Mouse (Mus musculus) cerebellum, adult (tissue): ENCODE data around the gene Inpp5f.
"Not testable (repeated sequence)": the region's sequence is repeated elsewhere in the genome, so short reads cannot be mapped to it uniquely, and the experiment has no call there.

Experiments
- ATAC-seq: cut with Nextera tagmentation; 2 replicates; pipeline ENCODE4 v1.9.2; 2017; ENCODE audit warnings: mild to moderate bottlenecking, moderate library complexity, mixed read lengths; ENCODE audit not compliant: insufficient number of reproducible peaks, low FRiP score, low TSS enrichment

Gene Inpp5f

DNA sequence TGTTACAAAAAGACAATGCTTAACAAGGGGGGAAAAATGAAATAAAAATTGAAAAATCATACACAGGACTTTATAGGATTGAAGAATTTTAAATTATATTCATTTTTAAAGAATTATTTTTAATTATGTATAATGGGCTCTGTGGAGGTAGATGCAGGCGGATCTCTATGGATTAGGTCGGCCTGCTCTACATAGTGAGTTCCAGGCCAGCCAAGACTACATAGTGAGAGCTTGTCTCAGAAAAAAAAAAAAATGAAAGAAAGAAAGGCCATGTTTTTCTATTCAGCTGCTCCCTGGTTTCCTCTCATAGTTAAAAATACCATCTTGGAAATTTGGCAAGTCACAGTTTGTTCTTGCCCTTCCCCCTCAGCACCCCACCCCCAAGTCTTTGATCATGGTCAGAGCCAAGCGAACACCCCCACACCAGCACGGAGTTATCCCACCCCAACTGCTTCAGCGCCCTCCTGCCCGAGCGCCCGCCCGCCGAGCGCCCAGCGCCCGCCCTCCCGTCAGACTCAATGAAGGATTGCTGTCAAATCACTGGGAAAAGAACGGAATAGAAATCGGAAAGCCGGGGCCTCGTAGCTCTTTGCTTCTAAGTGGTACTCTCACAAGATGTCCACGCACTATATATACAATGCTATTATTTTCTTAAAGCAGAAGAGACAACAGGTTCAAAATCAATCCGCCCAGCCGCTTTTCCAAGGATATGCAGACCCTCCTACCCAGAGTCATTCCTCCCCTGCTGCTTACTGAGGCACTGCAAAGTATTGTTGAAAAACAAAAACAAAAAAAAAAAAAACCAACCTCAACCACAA is 18.8 kb upstream of the Inpp5f start:
- ATAC-seq, result no peak

DNA sequence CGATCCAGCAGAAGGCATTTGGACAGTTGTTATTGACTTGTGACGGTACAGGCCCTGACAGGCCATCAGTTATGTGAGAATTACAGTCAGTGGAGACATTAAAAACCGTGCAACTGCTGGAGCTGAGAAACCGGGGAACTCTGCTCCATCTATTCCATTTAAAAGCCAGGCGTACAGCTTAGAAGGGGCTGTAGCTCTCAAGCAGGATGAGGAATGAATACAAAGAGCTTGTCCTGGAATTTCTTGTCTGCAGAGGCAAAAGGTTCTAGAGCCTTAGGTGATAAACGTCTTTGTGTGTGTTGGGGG is 18.2 kb upstream of the Inpp5f start:
- ATAC-seq, result no peak

DNA sequence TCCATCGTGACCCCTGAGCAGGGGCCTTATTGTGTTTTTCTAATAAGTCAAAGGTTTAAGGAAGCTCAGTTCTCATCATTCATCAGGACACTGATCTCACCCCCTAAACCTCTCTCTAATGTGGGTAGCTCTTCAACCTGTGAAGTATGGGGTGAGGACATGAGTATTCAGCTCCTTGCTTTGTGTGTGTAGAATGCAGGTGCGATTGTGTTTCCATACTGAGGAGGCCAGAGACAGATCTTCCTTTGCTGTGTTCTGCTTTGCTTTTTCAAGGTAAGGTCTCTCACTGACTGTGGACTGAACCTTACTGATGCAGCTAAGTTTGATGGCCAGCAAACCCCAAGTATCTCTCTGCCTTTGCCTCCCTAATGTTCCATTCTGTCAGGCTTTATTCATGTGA is 14.9 kb upstream of the Inpp5f start:
- ATAC-seq, result no peak

DNA sequence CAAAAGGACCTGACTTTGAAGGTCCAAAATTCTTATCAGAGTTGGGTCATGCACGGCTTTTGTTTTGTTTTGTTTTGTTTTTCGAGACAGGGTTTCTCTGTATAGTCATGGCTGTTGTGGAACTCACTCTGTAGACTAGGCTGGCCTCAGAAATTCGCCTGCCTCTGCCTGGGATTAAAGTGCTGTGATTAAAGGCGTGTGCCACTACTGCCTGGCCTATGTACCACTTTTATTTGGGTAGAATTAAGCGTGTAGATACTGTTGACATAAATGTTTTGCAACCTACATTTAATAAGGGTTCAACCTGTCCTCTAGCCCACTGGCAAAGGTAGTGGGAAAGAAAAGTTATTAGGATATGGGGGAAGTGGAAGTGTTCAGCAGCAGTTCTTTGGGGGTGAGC is 12.1 kb upstream of the Inpp5f start:
- ATAC-seq, result no peak

DNA sequence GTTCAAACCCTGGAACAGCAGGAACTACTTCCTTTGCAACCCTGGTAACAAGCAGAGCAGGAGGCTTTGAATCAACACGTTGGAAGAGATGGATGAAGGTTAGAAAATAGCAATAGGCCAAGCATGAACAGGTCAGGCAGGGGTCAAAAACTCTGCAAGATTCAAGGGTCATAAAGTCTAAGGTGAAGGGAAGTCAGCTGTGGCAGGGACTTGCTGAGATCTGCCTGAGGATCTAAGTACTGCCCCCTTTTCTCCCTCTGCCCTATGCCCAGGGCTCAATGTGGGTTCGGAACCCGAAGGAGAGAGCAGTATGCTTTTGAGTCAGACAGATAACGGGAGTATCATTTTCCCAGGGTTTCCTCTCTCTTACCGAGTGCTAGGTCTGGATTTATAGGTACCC is 9.3 kb upstream of the Inpp5f start:
- no peak for ATAC-seq

DNA sequence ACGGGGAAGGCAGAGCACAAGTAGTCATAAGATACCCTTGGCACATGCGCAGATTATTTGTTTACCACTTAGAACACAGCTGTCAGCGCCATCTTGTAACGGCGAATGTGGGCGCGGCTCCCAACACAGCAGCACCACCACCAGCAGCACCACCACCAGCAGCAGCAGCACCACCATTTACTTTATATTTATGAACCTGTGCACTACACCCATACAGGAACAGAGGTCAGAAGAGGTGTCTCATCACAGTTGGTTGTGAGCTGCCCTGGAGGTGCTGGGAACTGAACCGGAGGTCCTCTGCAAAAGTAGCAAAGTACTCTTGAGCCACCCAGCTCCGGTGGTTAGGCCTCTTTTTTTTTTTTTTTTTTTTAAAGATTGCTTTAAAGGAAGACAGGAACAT is 1.2 kb upstream of the Inpp5f start:
- ATAC-seq, result not testable (repeated sequence)

DNA sequence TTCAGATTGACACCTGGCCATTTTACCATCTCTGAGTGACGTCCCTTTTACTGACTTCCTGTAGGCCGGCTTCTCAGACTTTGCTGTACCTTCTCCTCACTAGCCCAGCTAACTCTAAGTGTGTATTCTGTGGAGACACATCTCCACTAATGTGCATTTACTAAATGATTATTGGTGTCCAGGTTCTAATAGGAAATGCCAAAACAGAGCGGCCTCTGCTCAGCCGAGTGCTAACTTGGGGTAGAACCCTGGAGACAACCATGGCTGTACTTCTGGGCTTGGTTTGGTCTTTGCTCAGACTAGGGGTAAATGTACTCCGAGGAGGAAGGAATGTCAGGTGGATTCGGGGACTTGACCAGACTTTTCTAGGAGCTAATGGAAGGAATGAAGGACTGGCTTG is 638 bp upstream of the Inpp5f start:
- ATAC-seq, result 0 out of 2 replicates have a peak, but pooled peaks have one; percentile 2

DNA sequence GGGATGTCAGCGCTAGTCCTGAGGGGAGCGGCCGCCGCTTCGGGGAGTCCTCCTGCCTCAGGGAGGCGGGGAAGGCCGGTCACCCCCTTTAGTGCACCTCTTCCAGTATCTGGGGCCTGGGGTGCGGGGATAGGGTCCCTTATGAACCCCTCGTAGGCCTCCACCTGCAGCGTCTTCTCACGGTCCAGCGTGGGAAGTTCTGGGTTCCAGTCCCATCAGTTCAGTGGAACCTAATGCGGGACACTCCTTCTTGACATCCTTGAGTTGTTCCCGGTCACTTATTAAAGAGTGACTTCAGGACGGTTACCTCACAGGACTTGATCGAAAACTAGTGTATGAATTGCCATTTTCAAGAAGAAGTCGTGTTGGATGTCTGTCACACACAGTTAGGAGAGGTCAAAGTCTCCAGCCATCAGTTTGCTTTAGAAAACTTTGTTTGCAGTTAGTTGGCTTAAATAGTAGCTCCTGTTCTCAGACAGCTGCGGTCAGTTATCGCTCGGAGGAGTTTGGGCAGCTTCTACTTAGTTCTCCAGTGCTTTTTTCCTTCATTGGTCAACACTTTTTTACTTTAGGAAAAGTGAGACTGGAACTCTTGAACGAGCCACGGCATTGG is 777 bp downstream of the Inpp5f start:
- 0 out of 2 replicates have a peak, but pooled peaks have one; percentile 6 for ATAC-seq

DNA sequence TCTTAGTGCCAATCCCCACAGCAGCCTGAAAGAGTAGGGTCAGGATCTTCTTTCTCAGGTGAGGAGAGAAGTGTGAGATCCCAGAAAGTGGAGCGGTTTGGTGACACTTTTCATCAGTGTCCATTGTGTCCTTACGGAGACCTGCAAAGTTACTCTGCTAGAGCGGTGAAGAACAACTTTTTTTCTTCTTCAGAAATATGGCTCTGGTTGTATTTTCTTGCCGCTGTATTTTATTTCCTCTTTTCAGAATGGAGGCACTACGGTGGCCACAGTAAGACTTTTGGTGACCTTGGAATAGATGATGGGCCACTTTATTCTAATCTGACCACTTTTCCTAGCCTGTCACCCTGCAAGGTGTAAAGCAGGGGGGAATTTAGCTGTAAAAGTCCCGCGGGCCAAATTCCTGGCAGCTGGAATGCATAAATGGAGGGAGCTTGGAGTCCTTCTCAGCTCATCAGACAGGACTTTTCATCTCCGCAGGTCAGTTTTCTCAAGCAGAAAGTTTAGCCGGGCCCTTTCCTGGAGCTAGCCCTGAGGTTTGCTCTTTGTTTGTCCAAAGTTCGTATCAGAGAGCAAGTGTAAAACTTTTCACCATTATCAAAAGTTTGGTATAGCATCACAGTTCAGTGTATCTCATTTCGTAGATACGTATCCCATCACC is 1.5 kb downstream of the Inpp5f start:
- no peak for ATAC-seq

DNA sequence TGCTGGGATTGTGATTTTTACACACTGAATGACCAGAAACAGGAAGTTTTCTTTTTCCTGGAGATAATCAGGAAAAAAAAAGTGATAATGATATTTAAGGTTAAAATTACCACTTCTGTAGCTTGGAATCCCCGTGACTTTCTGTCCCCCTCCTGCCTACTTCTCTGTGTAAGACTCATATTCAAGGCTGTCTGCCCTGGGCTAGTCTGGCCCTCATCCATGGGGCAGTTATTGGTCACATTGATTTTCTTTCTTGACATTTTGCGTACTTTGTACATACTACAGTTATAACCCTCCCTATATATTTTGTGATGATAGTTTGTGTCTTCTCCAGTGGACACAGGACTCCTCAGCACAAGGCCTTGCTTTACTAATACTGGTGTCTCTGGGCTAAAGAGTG is 2.5 kb downstream of the Inpp5f start:
- ATAC-seq, result no peak

DNA sequence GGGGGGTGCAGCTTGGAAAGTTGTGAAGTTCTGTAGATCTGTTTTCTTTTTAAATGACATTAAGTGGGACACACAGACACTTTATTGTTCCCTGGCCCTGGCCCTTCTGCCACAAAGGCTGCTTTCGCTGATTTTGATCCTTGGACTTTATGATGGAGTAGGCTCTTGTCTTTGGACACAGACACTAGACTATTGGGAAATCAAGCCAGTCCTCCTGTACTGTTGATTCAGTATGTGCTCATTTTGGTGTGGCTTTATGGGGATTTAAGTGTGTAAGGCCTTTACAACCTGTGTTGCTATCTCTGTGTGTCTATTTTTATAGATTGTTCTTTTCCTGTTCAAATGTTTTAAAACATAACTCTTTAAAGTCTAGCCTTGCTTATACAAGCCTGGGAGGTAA is 6.5 kb downstream of the Inpp5f start:
- ATAC-seq, result no peak

DNA sequence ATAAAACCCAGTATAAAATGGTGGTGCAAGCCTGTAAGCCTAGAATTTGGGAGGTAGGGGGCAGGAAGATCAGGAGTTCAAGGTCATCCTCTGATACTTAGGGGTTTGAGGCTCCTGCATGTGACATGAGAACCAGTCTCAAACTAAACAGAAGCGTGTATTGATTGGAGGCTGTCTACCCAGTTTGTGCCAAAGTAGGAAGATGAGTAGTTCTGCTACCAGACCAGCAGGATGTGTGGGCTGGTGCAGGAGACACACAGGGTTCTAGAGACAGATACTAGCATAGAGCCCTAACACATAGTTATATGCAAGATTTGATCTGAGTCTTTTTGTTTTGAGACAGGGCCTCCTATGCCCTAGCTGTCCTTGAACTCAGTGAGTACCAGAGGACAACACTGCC is 9.1 kb downstream of the Inpp5f start:
- no peak for ATAC-seq

DNA sequence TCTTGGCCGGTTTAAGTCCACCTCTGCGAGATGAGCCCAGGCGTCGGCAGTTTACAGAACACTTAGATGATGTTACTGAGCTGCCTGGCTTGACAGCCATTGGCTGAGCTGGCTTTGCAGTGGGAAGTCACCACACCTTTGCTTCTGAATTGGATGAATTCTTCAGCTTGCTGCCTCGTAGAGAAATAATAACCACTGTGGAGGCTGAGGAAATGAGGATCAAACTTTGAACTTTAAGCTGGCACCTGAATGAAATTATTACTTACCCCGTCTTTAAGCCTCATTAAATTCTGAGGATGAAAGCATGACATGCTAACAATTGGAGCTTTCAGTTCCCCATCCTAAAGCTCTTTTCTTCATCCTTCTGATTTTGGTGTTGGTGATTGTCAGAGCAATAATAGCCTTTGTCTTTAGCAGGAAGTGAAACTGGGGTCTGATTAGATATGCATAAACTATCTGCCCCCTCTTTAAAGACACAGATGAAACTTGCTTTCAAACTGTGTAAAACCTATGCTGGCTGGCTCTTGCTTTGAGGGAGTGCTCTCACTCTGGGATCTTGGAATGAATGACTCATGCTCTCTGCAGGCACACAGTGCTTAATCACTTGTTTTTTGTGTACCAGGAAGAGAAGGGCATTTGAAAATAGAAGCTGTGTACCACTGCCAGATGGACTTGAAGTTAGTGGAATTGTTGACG is 11.3 kb downstream of the Inpp5f start:
- ATAC-seq, result peak; percentile 74; the same call in 1 of the 2 replicates

DNA sequence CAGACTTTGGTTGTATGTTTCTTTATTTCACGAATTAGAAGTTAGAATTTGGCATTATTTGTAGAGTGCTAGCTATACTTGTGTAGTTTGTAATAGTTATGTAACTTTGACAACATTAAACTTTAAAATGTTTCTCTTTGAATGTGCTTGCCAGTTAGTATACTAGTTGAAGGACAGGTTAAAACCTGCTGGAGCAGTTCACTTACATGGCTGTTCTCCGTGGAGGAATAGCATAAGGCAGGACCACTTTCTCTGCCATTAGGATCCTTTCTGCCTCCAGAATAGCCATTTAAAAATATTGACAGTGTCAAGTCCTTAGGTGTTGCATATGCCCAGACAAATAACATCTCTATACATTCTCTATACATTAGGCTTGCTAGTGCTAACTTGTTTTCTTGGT is 11.9 kb downstream of the Inpp5f start:
- ATAC-seq, result no peak

DNA sequence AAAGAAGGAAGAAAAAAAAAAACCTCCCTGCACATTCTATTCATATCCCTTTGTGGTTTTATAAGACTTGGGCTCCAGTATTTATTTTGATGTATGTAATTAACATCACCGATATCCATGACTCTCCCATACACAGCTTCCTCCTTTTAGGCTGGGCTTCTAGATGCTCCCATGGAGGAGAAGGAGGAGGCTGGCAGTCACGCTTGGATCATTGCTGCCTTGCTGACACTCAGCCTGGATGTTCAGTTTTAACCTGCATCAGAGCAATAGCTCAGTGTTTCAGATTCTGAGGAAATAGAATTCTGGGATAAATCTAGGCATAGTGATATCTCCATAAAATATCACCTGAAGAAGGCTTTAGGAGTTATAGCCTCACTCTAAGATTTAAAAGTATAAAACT is 14.3 kb downstream of the Inpp5f start:
- no peak for ATAC-seq

DNA sequence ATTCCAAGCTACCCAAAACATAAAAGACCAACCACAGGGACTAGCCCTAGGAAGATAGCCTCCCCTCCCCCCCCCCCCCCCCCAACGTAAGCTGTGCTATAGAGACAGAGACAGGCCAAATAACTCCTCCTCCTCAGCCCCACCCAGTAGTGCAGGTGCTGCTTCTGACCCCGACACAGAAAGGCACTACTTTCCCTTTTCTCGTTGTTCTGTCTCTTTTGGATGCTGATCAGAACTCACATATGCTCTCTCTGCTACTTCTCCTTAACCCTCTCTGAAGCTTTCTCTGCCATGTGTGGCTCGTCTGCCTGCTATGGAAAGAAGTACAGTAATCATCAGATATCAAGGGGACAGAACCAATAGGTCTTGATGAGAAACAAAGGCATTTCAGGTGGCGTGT is 15.5 kb downstream of the Inpp5f start:
- no peak for ATAC-seq

DNA sequence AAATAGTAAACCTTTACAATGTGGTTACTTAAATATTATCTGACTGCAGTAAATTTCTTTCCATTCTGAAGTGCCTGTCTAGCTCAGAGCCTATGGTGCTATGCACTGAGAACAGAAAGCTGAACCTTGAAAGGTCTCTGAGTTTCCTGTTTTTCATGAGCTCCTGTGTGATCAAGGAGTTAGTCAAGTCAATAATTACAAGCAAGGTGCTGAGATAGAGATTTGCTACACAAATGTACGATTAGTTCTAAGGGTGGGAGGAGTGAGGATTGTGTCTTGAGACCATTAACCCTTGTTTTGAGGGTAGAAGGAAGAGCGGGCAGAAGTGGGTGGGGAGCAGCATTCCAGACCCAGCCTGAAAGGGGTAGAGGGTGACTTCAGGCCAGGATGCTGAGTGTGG is 16.1 kb downstream of the Inpp5f start:
- ATAC-seq, result no peak

DNA sequence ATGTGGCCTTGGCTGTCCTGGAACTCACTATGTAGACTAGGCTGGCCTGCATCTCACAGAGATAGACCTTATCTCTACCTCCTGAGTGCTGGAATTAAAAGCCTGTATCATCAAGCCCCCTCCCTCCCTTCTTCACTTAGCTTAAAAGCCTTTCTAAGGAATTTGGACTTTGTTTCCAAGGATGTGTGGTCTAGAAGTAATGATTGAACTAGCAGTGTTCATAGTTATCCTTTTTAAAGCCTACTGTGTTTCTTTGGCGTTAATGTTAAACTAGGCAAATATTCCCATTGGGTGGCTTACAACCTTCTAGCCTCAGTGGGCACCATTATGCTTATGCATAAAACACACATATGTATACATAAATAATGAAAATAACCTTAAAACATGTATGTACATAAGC is 16.6 kb downstream of the Inpp5f start:
- no peak for ATAC-seq

DNA sequence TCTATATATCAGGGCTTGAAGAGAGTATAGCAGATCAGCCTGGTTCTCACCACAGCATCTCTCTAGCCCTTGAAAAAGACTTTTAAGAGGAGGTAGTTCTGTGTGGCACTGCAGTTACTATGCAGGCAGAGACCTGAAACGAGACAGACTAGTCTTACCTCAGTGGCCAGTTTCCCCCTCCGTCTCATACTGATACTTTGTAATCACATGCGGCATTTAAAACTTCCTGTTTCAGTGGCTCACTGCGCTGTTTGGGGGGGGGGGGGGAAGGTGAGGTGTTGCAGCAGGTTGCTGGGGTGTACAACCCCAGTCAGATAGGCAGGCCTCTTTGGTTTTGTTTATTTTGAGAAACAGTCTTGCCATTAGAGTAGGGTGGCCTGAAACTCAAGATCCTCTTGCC is 22.0 kb downstream of the Inpp5f start:
- ATAC-seq, result no peak

DNA sequence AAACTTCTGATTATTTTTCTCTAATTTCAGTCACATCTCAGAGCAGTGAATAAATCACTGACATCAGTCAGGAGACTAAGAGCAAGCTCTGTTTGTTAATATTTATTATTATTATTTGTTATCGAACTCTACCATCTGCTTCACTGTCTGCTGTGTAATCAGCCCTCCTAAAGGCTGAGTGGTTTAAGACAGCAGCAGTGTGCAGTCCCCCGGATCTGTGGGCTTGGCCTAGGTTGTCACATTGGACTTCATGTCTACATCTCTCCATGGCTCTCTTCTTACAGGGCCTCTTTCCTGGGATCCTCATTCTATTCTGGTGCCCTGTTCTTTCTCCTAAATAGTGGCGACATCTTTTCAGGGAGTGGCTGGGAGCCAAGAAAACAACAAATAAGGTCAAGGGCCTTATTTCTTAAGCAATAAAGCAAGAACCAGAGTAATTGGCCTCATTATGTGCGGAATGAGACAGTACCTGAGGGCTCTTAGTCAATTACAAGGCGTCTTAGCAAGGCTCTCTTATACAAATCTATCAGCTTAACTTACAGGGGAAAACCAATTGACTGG is 28.9 kb downstream of the Inpp5f start:
- no peak for ATAC-seq

DNA sequence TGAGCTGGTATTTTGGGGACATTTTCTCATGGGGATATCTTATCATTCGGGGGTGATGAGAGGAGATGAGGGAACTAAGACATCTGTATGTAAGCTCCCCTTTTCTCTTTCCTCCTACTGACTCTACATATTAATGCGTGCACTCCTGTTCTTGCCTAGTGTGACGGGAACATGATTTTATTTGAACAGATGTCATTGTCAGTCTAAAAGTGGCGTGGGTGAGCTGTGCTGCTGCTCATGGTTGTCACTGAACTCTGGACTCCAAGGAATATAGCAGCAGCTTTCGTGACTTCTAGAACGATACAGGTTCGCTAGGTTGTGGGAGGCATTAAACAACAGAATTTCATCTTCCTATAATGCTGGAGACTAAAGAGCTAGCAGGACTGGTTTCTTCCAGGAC is 30.4 kb downstream of the Inpp5f start:
- ATAC-seq, result no peak
